Mouse (Mus musculus) T-cell, adult 2 months (primary cell): ENCODE measurements at regions not wholly inside any gene's neighbourhood (a gene's known extent, or its start where the extent isn't known, plus 50 kb on each side); places are given as distances from the start of the nearest gene placed in this dataset.

Experiments used
- DNase-seq: peaks from one replicate; pipeline ENCODE4 v3.0.0; 2022; ENCODE audit warnings: low spot score

DNA sequence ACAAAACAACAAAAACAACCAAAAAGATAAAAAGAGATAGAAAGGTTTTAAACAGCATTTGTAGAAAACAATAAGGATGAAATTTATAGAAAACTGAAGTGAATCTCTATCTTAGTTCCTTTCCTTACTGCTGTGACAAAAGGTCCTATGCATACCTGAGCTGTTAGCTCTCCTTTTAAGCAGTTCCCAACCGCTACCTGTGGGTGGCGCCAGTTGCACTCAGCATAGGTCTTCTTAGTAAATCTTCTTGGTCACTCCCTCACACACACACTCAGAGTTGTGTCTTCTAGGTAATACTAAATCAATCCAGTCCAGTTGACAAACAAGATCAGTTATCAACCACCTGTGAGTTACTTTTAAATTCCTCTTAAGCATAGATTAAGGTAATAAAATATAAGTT, 355.5 kb upstream of the Prkcq start:
- no peak for DNase-seq

DNA sequence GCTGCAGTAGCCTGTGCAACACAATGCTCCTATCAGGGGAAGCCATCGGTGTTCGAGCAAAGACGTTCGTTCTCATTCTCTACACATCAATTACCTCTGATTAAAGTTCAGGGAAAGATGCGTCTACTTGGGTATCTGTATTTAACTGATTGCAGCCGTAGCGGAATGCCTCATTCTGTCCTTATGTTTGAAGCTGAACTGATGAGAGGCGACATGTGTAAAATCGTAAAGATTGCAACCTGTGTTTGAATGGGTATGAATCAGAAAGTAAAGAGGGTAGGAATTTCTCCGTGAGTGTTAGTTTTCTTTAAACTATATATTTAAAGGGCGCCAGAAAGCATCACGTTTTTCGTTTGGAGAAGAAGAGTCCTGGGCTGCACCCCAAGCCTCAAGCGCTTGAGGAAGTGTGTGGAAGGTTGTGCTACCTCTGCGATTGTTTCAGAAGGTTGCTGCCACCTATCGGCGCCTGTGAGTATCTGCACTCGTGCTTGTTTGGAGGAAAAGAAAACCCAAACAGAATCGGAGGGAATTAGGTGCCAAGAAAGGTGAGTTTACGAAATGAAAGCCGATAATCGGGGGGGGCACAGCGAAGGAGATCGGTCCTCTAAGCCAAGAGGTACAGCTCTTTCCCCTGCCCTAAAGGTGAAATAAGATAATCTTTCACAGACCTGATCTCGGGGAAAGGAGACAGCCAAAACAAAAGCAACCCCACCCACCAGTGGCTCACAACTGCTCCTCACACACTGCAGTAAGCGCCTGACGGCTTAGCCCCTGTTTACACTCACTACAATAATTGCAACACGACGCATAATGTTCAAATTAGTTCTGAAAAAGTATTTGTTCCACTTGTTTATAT, 346.4 kb upstream of the Prkcq start:
- DNase-seq, result peak; percentile 26

DNA sequence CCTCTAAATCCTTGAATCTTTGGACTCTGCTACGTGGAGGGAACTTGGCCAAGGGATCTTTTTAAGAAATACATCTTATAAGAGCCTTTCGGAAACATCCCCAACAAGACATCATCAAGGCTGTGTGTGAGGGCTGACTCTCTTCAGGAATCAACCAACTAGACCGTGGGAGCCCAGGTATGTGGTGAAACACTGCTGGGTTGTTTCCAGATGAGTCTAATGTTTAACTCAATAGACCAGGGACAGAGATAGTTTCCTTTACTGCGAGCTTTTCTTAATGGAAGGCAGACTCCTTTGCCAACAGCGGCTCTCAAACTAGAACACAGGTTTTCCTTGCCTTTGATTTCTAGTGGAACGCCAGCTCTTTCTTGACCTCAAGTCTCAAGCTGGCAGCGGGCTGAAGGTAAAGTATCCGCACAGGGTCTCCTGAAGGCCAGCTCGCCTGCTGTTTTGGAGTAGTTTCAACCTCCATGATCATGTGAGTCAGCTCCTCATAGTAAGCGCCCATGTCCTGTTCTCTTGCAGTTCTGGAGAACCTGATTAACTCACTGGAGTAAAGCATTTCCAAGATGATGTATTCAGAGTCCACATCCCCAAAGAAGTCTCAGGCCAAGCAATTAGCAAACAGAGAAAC, 345.7 kb upstream of the Prkcq start:
- no peak for DNase-seq

DNA sequence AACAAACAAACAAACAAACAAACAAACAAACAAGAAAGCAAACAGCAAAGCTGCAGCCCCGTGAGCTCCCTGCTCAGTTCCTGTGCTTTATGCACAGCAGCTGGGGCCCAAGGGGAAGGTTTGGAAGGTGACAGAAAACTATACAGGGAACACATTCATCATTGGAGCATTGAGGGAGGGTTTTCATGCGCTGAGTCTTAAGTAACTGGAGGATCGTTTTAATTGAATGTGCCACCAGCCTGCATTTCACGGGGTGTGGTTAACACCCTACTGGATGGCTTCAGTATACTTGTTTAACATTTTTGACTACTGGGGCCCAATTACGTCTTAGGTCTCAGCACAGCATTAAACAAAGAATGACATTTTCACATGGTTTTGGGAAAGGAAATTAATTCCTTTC, 331.9 kb upstream of the Prkcq start:
- no peak for DNase-seq

DNA sequence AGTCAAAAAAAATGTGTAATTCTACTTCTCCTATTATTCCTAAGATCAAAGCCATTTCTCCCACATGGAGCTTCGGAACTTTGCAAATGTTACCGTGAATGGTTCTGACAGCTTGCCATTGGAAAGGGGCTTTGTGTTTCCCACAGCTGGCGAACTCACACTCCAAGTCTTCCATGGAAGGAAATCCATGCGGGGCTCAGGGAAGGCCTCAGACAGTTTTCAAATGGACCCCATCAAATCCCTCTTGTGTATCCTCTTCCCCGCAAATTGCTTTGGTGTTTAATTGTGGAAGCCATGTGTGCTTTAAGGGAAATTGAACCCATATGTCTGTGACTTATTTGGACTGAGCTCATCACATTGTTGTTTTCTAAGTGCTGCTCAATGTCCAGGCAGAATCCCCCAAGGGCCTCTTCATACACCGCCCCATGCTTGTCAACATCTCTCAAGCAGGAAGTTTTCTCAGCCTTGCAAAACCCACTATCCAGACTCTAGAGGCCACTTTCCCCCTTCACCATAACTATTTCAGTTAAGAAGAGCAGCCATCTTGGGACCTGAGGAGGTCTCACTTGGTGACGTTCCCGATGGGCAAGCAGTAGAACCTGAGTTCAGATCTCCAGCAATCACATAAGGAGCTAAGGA, 310.1 kb upstream of the Prkcq start:
- DNase-seq, result no peak

DNA sequence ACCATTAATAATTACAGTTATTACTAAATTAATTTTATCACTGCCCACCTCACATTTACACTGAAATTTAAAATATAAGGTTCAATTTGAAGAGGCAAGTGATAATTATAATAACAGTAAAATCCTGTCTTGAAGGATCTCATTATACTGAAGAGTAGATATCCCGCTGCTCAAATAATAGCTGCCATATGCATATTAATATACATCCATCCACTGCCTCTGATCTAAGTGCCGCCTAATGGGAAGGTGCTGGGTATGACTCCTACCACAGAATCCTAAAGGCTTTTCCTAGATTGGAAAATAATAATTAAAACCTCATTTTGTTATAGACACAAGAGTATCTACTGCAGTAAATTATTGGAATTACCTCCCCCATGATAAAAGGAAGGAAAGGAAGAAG, 307.5 kb upstream of the Prkcq start:
- DNase-seq, result no peak

DNA sequence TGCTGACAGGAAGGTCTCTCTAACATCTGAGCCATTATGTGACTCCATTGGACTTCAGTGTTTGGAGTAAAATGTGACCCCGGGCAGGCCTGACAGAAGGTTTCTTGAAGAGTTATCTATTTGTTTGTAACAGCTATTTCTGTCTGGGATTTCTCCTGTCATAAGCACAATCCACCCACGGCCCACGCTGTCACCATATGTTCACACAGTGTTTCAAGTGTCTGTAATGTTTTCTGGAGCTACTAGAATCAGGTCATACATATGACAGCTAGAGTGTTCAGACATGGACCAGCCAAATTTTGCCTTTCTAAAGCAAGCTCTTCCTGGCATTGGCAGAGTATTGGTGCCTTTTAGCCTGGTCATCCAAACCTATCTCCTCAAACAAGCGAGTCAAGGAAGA, 297.6 kb upstream of the Prkcq start:
- DNase-seq, result no peak

- no peak for DNase-seq
Measured at GRCm38 (mm10) chr2:10901926-10902325, 270.0 kb upstream of the Prkcq start.

GRCm38 (mm10) chr2:10919955-10920354, 252.0 kb upstream of the Prkcq start:
- no peak for DNase-seq

DNA sequence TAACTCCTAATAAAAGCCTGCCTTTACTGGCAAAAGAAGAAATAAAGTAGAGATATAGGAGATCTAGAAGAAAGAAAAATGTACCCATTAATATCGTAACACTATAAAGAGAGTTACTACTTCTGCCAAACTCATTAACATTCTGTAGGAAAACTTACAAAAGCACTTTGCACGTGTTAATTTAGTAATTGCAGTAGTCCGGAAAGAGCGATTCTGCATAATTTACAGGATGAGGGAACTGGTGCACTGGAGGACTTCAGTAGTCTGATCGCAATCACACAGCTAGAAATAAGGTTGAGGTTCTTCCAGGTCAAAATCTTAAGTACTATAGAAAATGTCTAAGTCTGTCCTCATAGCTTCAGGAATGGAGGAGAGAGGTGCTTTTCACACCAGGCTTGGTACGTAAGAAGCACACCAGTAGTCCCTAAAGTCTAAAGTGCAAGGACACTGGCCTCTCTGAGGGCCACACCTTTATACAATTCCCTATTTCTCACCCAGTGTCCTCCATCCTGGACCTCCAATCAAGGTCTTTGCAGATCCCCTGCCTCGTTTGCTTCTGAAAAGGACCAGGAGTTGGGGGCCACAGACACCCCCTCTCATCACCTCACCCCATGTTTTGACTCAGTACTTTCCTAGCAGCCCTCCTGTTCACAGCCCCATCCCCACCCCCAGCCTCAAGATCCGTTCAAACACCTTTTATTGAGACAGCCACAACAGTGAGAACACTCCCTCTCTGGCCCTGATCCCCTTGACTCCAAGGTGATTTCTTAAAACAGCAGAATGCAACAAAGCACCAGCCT, 251.0 kb upstream of the Prkcq start:
- DNase-seq, result no peak

DNA sequence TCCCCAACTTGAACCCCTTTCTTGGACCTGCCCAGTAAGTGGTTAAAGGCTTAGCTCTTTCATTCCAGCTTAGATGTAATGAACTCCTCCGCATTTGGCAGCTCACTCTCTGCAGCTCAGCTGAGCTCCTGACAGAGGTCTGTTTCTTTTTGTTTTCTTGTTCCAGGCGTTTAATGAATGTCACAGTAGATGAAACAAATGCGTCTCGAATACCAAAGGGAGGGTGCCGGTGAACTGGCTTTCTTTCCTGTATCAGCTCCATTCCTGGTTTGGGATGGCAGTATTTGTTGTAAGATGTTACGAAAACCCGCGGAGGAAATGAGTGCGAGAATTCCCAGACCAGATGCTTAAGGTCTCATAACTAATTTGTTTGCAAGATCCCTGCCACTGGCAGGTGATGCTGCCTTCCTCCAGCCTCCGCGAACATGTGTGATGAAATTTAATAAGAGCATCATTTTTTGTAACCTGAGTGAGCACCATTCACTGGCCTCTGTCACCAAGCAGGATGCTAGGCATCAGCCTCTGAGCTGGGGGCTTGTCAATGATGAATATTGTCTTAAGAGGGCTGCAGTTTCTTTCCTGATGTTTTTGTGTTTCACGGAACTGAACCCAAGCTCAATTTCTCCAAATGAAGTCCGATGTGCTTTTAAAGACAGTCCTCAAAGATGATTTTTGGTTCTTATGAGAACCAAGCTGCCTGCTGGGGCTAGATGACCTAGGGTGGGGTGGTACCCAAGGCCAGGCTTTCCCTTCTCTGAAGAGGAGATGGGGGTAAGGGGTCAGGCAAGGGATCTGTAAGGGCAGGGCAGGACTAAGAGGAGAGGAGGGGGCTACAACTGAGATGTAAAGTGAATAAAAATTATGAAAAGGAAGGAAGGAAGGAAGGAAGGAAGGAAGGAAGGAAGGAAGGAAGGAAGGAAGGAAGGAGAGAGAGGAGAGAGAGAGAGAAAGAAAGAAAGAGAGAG, 250.1 kb upstream of the Prkcq start:
- DNase-seq, result no peak

DNA sequence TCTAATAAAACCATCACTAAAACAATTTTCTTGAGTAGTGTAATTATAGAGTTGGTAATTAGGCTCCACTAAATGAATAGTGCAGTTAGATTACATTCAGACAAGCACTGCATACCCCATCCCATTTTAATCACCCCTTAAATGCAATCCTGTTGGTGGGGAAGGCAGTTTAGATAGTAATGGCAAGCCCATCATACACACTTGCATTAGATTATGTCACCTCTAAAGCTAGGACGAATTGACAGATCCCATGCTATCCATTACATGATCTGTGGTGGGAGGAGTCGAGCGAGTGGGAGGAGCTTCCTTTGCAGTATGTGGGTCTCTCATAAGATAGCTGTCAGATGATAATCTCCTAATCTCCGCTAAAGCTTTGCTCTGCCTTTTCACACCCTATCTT, 247.9 kb upstream of the Prkcq start:
- no peak for DNase-seq

- DNase-seq, result no peak
Measured at GRCm38 (mm10) chr2:10925361-10925760, 246.5 kb upstream of the Prkcq start.

- no peak for DNase-seq
Measured at GRCm38 (mm10) chr2:10937405-10937804, 234.5 kb upstream of the Prkcq start.

DNA sequence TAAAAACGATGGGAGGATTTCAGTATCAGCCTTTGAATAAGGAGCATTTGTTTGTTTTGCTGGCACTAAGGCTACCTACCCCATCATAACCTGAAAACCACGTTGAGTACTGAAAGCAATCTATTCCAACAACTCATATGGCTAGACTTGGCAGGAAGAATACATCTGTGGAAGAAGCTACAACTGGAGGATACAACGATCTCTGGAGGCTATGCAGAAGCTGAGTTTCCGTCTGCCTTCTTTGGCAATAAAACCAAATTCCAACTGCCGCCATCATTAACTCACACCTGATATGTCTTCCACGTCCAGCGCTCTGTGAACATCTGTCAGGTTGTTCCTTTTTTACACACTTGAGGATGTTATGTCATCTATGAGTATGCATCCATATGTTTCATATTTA, 206.7 kb upstream of the Prkcq start:
- no peak for DNase-seq

- DNase-seq, result no peak
Measured at GRCm38 (mm10) chr2:10966891-10967290, 205.0 kb upstream of the Prkcq start.

DNA sequence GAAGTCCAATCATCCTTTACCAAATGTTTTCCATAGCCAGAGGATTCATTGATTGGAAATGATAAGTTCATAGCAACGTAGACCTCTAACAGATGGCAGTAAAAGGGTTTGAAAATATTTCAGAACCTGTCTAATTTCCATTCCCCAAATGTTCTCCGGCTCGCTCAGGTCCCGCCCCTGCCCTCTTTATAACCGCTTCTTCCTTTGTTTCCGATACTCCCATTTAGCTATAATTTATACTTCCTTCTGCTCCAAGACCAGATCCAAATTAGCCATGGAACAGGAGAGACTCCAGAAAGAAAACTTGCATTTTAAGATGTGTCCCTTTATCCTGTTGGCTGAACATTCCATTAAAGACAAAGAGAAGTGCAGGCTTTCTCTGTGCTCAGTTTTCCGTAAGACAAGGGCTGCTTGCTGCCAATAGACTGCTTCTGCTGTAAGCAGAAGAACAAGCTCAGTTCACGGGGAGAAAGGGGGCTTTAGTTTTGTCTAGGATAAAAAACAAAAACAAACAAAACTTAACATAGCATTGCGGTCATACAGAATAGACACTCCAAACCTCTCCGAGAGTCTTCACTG, 202.7 kb upstream of the Prkcq start:
- no peak for DNase-seq

- DNase-seq, result no peak
Measured at GRCm38 (mm10) chr2:10972051-10972450, 199.9 kb upstream of the Prkcq start.

GRCm38 (mm10) chr2:10978772-10979171, 193.1 kb upstream of the Prkcq start:
- DNase-seq, result no peak

- no peak for DNase-seq
Measured at GRCm38 (mm10) chr2:10986101-10986500, 185.8 kb upstream of the Prkcq start.
